Comparison of ENCODE assay signal across 16 mouse cellular contexts in genomic region chr4:130630232-130630847, GRCm38 (mm10). TPM values are rescaled to one million over a fixed set of nuclear protein-coding genes. Genes with fewer than 3 reads are reported as not detected.
DNase-seq lines count a peak whose midpoint lies in the region; TF ChIP-seq lines count a peak whose summit lies in the region.
"Had no signal": no experiment of that assay in that cellular context is flagged by ENCODE, and none has a peak within 500 bp of the region (broad histone marks: within the 10 kb centered on the region; RNA-seq: fewer than 3 reads in every experiment).

No protein-coding gene starts in this region.

- H3K4me3 ChIP-seq in myocyte, result no peak overlapping the region
- H3K4me3 ChIP-seq in layer of hippocampus, adult 2 months, result no peak overlapping the region
- H3K4me3 ChIP-seq: embryonic facial prominence, embryonic 12.5 days; liver, embryonic 15.5 days had no signal

- no peak for TF ChIP-seq POLR2A in myocyte (IDR thresholded peaks at IDR 0.05; ENCODE audit: insufficient read length, low read depth)

- TF ChIP-seq CTCF in layer of hippocampus, adult 2 months (conservative IDR thresholded peaks at IDR 0.05), result no peak

- no peaks in the 10 kb centered on the region for H3K36me3 ChIP-seq in myocyte (ENCODE audit: control insufficient read depth, insufficient read depth)
- H3K36me3 ChIP-seq: embryonic facial prominence, embryonic 12.5 days; G1E; heart, embryonic 13.5 days; liver, embryonic 15.5 days had no signal

- H3K79me2 ChIP-seq in myocyte (ENCODE audit: control insufficient read depth, insufficient read depth), result no peaks in the 10 kb centered on the region

- H3K4me2 ChIP-seq in myocyte (ENCODE audit: low read depth), result no peak overlapping the region

- no peak overlapping the region for H3K27ac ChIP-seq in layer of hippocampus, adult 2 months
- H3K27ac ChIP-seq: liver, embryonic 15.5 days had no signal

- no peak overlapping the region for H3ac ChIP-seq in myocyte (ENCODE audit: control insufficient read depth, insufficient read length)

- no peaks in the 10 kb centered on the region for H3K27me3 ChIP-seq in myocyte (ENCODE audit: control insufficient read depth, insufficient read depth, insufficient read length)
- H3K27me3 ChIP-seq: embryonic facial prominence, embryonic 12.5 days; heart, embryonic 13.5 days had no signal

- DNase-seq in kidney, postnatal 25 days, result peak; percentile 23 to 43
- no peak for DNase-seq in kidney, adult 11 months
- peak; percentile 67 for DNase-seq in ES-CJ7 (ENCODE audit: low read depth, low spot score)
- DNase-seq in adrenal gland, postnatal 14 days, result peak; percentile 24
- DNase-seq in layer of hippocampus, adult 2 months (ENCODE audit: low spot score in 2 of 2), result no peak
- DNase-seq in cerebellum, adult 11-12 months, result no peak
- no peak for DNase-seq in cerebellum, postnatal 10 days
- DNase-seq: cerebellum, adult 11 months; gastrocnemius, postnatal 25 days; lung, postnatal 36 days; retina, postnatal 1 day had no signal

TF ChIP-seq in myocyte, 11 proteins besides CTCF, POLR2A, EP300 and RAD21:
- TF ChIP-seq TCF12 (IDR thresholded peaks at IDR 0.05; ENCODE audit: insufficient read depth, poor library complexity, severe bottlenecking), result peak; percentile 70
- no peak for TF ChIP-seq E2F4 (IDR thresholded peaks at IDR 0.05; ENCODE audit: insufficient read depth)
- peak; percentile 25 to 79 (median 55) for TF ChIP-seq MYOD1 (IDR thresholded peaks at IDR 0.05; ENCODE audit: control insufficient read depth in 1 of 3, insufficient read length in 2 of 3, low read depth in 2 of 3)
- TF ChIP-seq MYOG (IDR thresholded peaks at IDR 0.05; ENCODE audit: control insufficient read depth in 1 of 3, insufficient read depth in 1 of 3, insufficient read length in 2 of 3, low read depth in 2 of 3), result peak in 1 of 3 experiments; percentile 53
TF ChIP-seq in myocyte: peak in this region for 3.

RNA-seq across cellular contexts. Expression of gene Pum1, which starts 32.8 kb away (rescaled TPM):
- total RNA-seq in adrenal gland, postnatal 14 days (2021), result 78.5 and 84.8 TPM in 2 replicates
- 28.2 TPM for polyA plus RNA-seq in myocyte (2012; fragmentation: generic; extraction: Trizol)
- total RNA-seq in layer of hippocampus, adult 2 months (2021), result 100 to 1,000 TPM; 122 to 125 TPM

RNA-seq across cellular contexts. Expression of gene Nkain1, which starts 56.4 kb away (rescaled TPM):
- 6.6 and 7.4 TPM in 2 replicates for total RNA-seq in adrenal gland, postnatal 14 days (2021)
- polyA plus RNA-seq in myocyte (2012; fragmentation: generic; extraction: Trizol), result 19.6 TPM
- total RNA-seq in layer of hippocampus, adult 2 months (2021), result 10 to 100 TPM; 34.5 to 35.5 TPM
- total RNA-seq: G1E had no signal
- polyA plus RNA-seq: G1E; liver, embryonic 15.5 days had no signal

Comparison
In these comparisons a context has a peak if more than half of its experiments do, and no peak if none do; other contexts are left out.
1. DNase-seq: peak in kidney, postnatal 25 days (2 of 2), ES-CJ7 (single experiment) and adrenal gland, postnatal 14 days (single experiment); none in kidney, adult 11 months (single experiment), layer of hippocampus, adult 2 months (0 of 2), cerebellum, adult 11-12 months (single experiment) and cerebellum, postnatal 10 days (0 of 2).